Mouse (Mus musculus): Measurements from ENCODE around the gene Spindoc. TPM values are rescaled to one million over a fixed set of nuclear protein-coding genes. Genes with fewer than 3 reads are reported as not detected.
"Not testable (repeated sequence)": the region's sequence is repeated elsewhere in the genome, so short reads cannot be mapped to it uniquely, and the experiment has no call there.

Spindoc gene
- polyA plus RNA-seq, 1 experiment from 2014 or later = 8.2 TPM

- 98% methylated on average over 4 of the region's 4 CpGs for WGBS (ENCODE audit: missing documents)
- not testable (repeated sequence) for H3K27ac ChIP-seq; H3K79me2 ChIP-seq (ENCODE audit: inconsistent target); H3K4me3 ChIP-seq (ENCODE audit: inconsistent target)
- H3K36me3 ChIP-seq (ENCODE audit: inconsistent target) = peaks cover 38% of the 10 kb centered on the region
These were observed 13.3 kb downstream of the Spindoc start for GRCm38 (mm10) chr19:7369469-7369868.

GRCm38 (mm10) chr19:7353636-7354035 is 29.2 kb downstream of the Spindoc start:
- Histone ChIP-seq H3K36me3 (ENCODE audit: inconsistent target) (0 out of 2 replicates have a peak, but pooled peaks cover 5% of the 10 kb centered on the region), H3K79me2 (ENCODE audit: inconsistent target) (no peaks in the 10 kb centered on the region), H3K27ac (no peak overlapping the region), H3K4me3 (ENCODE audit: inconsistent target) (no peak overlapping the region)
- 70% methylated on average over 6 of the region's 6 CpGs for WGBS (ENCODE audit: missing documents)

- Histone ChIP-seq H3K4me3 (ENCODE audit: inconsistent target) (no peak overlapping the region), H3K36me3 (ENCODE audit: inconsistent target) (0 out of 2 replicates have a peak, but pooled peaks cover 5% of the 10 kb centered on the region), H3K27ac (no peak overlapping the region), H3K79me2 (ENCODE audit: inconsistent target) (no peaks in the 10 kb centered on the region)
- WGBS (ENCODE audit: missing documents) = 90% methylated on average over 11 of the region's 11 CpGs
These were observed 29.8 kb downstream of the Spindoc start for GRCm38 (mm10) chr19:7352809-7353495.

- Histone ChIP-seq H3K79me2 (ENCODE audit: inconsistent target) (no peaks in the 10 kb centered on the region), H3K27ac (no peak overlapping the region), H3K4me3 (ENCODE audit: inconsistent target) (no peak overlapping the region), H3K36me3 (ENCODE audit: inconsistent target) (no peaks in the 10 kb centered on the region)
- 90% methylated on average over 1 of the region's 1 CpGs for WGBS (ENCODE audit: missing documents)
These were observed 32.8 kb downstream of the Spindoc start for GRCm38 (mm10) chr19:7349993-7350392.

- Histone ChIP-seq H3K36me3 (ENCODE audit: inconsistent target) (no peaks in the 10 kb centered on the region), H3K79me2 (ENCODE audit: inconsistent target) (peaks cover 8% of the 10 kb centered on the region), H3K4me3 (ENCODE audit: inconsistent target) (no peak overlapping the region), H3K27ac (no peak overlapping the region)
- WGBS (ENCODE audit: missing documents) = 19% methylated on average over 4 of the region's 4 CpGs
These were observed 37.5 kb downstream of the Spindoc start for GRCm38 (mm10) chr19:7345235-7345755.

- Histone ChIP-seq H3K4me3 (ENCODE audit: inconsistent target) (no peak overlapping the region), H3K36me3 (ENCODE audit: inconsistent target) (no peaks in the 10 kb centered on the region), H3K79me2 (ENCODE audit: inconsistent target) (peaks cover 35% of the 10 kb centered on the region), H3K27ac (no peak overlapping the region)
- 100% methylated on average over 2 of the region's 2 CpGs for WGBS (ENCODE audit: missing documents)
These were observed 40.1 kb downstream of the Spindoc start for GRCm38 (mm10) chr19:7342646-7343045.

GRCm38 (mm10) chr19:7341512-7342397 is 41.0 kb downstream of the Spindoc start, which contains the start of gene Mark2:
Gene Mark2, minus strand, starts transcription at chr19:7341860.
- peak within 1 kb of the TSS; percentile 97 for H3K4me3 ChIP-seq (ENCODE audit: inconsistent target)
- peak within 1 kb of the TSS; percentile 75 for H3K27ac ChIP-seq
- WGBS (ENCODE audit: missing documents) = 3% methylated on average over 63 of the region's 63 CpGs
- peaks cover 44% of the 10 kb centered on the region for H3K79me2 ChIP-seq (ENCODE audit: inconsistent target)
- no peaks in the 10 kb centered on the region for H3K36me3 ChIP-seq (ENCODE audit: inconsistent target)

GRCm38 (mm10) chr19:7340780-7341475 is 41.9 kb downstream of the Spindoc start:
- Histone ChIP-seq H3K36me3 (ENCODE audit: inconsistent target) (no peaks in the 10 kb centered on the region), H3K79me2 (ENCODE audit: inconsistent target) (peaks cover 52% of the 10 kb centered on the region), H3K4me3 (ENCODE audit: inconsistent target) (peak overlapping the region; percentile 97), H3K27ac (peak overlapping the region; percentile 75)
- under 1% methylated on average over 42 of the region's 46 CpGs for WGBS (ENCODE audit: missing documents)

GRCm38 (mm10) chr19:7340371-7340779 is 42.4 kb downstream of the Spindoc start:
- peaks cover 58% of the 10 kb centered on the region for H3K79me2 ChIP-seq (ENCODE audit: inconsistent target)
- peak overlapping the region; percentile 97 for H3K4me3 ChIP-seq (ENCODE audit: inconsistent target)
- H3K27ac ChIP-seq = peak overlapping the region; percentile 75
- 3% methylated on average over 15 of the region's 15 CpGs for WGBS (ENCODE audit: missing documents)
- no peaks in the 10 kb centered on the region for H3K36me3 ChIP-seq (ENCODE audit: inconsistent target)

GRCm38 (mm10) chr19:7339867-7340266 is 42.9 kb downstream of the Spindoc start:
- Histone ChIP-seq H3K27ac (no peak overlapping the region), H3K79me2 (ENCODE audit: inconsistent target) (peaks cover 63% of the 10 kb centered on the region), H3K36me3 (ENCODE audit: inconsistent target) (no peaks in the 10 kb centered on the region), H3K4me3 (ENCODE audit: inconsistent target) (peak overlapping the region; percentile 97)
- WGBS (ENCODE audit: missing documents) = 31% methylated on average over 4 of the region's 4 CpGs

GRCm38 (mm10) chr19:7339026-7339425 is 43.8 kb downstream of the Spindoc start:
- no peak overlapping the region for H3K4me3 ChIP-seq (ENCODE audit: inconsistent target)
- no peak overlapping the region for H3K27ac ChIP-seq
- peaks cover 71% of the 10 kb centered on the region for H3K79me2 ChIP-seq (ENCODE audit: inconsistent target)
- no peaks in the 10 kb centered on the region for H3K36me3 ChIP-seq (ENCODE audit: inconsistent target)
- 45% methylated on average over 5 of the region's 5 CpGs for WGBS (ENCODE audit: missing documents)

GRCm38 (mm10) chr19:7337781-7338342 is 44.9 kb downstream of the Spindoc start:
- WGBS (ENCODE audit: missing documents) = 93% methylated on average over 2 of the region's 2 CpGs
- H3K36me3 ChIP-seq (ENCODE audit: inconsistent target) = no peaks in the 10 kb centered on the region
- H3K79me2 ChIP-seq (ENCODE audit: inconsistent target) = peaks cover 83% of the 10 kb centered on the region
- no peak overlapping the region for H3K27ac ChIP-seq
- no peak overlapping the region for H3K4me3 ChIP-seq (ENCODE audit: inconsistent target)

GRCm38 (mm10) chr19:7335656-7336055 is 47.1 kb downstream of the Spindoc start:
- Histone ChIP-seq H3K27ac (no peak overlapping the region), H3K79me2 (ENCODE audit: inconsistent target) (peaks cover 100% of the 10 kb centered on the region), H3K4me3 (ENCODE audit: inconsistent target) (no peak overlapping the region), H3K36me3 (ENCODE audit: inconsistent target) (no peaks in the 10 kb centered on the region)
- 79% methylated on average over 4 of the region's 4 CpGs for WGBS (ENCODE audit: missing documents)

- Histone ChIP-seq H3K79me2 (ENCODE audit: inconsistent target) (peaks cover 100% of the 10 kb centered on the region), H3K4me3 (ENCODE audit: inconsistent target) (no peak overlapping the region), H3K36me3 (ENCODE audit: inconsistent target) (0 out of 2 replicates have a peak, but pooled peaks cover 4% of the 10 kb centered on the region), H3K27ac (no peak overlapping the region)
- WGBS (ENCODE audit: missing documents) = 91% methylated on average over 2 of the region's 2 CpGs
These were observed 48.7 kb downstream of the Spindoc start for GRCm38 (mm10) chr19:7334049-7334448.

Data from macrophage (primary cell).